Mouse (Mus musculus) liver, embryonic 12.5 days (tissue): ENCODE measurements around the gene Gm49486. TPM values are rescaled to one million over a fixed set of nuclear protein-coding genes. Genes with fewer than 3 reads are reported as not detected.

Source experiments
- ATAC-seq: fragments of 200-750 bp; cut with Nextera tagmentation; 2 replicates; pipeline ENCODE4 v1.8.0; 2017; ENCODE audit warnings: moderate number of reproducible peaks, mild to moderate bottlenecking, moderate library complexity
- H3K27ac ChIP-seq: fragments of 300-500 bp; sonication (generic); 2 replicates; pipeline ENCODE4 v1.5.1; 2016; ENCODE audit warnings: mild to moderate bottlenecking
- H3K27me3 ChIP-seq: fragments of 300-500 bp; sonication (generic); replicated peaks from 2 replicates; pipeline ENCODE4 v1.6.1; 2016; ENCODE audit warnings: mild to moderate bottlenecking, moderate library complexity
- H3K36me3 ChIP-seq: fragments of 300-500 bp; sonication (generic); 2 replicates; pipeline ENCODE4 v1.6.1; 2016; ENCODE audit warnings: mild to moderate bottlenecking, moderate library complexity
- H3K4me1 ChIP-seq: fragments of 300-500 bp; sonication (generic); 2 replicates; pipeline ENCODE4 v1.6.1; 2016
- H3K4me2 ChIP-seq: fragments of 300-500 bp; sonication (generic); 2 replicates; pipeline ENCODE4 v1.6.1; 2016; ENCODE audit warnings: mild to moderate bottlenecking, moderate library complexity
- H3K4me3 ChIP-seq: fragments of 300-500 bp; sonication (generic); 2 replicates; pipeline ENCODE4 v1.5.1; 2016; ENCODE audit warnings: mild to moderate bottlenecking, moderate library complexity
- H3K9ac ChIP-seq: fragments of 300-500 bp; sonication (generic); 2 replicates; pipeline ENCODE4 v1.6.1; 2016; ENCODE audit warnings: mild to moderate bottlenecking, moderate library complexity
- H3K9me3 ChIP-seq: fragments of 300-500 bp; sonication (generic); replicated peaks from 2 replicates; pipeline ENCODE4 v1.6.1; 2016; ENCODE audit warnings: mild to moderate bottlenecking, moderate library complexity
- WGBS: fragments of 180-500 bp; shearing (Covaris S2); methylation state at CpG from one replicate; pipeline ENCODE4 v1.1.7; 2016; ENCODE audit not compliant: insufficient replicate concordance; 5-methylcytosine and 5-hydroxymethylcytosine counted together
- polyA plus RNA-seq: library from polyadenylated mRNA; unstranded; fragments of >200 nt; fragmentation: Nextera tagmentation; extraction: Ambion mirVana; gene quantifications from 2 replicates; pipeline ENCODE4 v1.2.1, GENCODE M21; 2016

The Gm49486 gene
- polyA plus RNA-seq, 1 experiment from 2014 or later = 0.07 TPM

DNA sequence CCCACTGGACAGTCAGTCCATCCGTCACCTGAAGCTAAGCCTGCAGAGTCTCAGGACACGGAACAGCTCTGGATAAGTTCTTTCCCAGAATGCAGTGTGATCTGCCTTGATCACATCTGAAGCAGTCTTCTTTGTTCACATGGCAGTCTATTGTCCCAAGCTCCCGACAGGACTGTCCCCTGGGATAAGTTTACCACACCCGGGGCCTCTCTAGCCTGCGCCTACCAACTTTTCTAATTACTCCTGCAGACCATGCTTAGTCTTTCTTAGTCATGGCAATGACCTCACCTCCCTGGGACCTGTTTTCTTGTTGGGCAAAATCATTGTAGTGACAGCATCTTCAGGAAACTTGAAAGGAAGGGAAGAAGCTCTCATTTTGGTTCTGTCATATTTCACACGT lies 8.8 kb downstream of the Gm49486 start:
- Histone ChIP-seq H3K4me3 (no peak overlapping the region), H3K9me3 (no peaks in the 10 kb centered on the region), H3K27me3 (no peaks in the 10 kb centered on the region), H3K4me2 (no peak overlapping the region), H3K9ac (no peak overlapping the region), H3K36me3 (peaks cover 82% of the 10 kb centered on the region), H3K27ac (no peak overlapping the region), H3K4me1 (no peaks in the 10 kb centered on the region)
- 79% methylated on average over 6 of the region's 6 CpGs for WGBS
- ATAC-seq = no peak

DNA sequence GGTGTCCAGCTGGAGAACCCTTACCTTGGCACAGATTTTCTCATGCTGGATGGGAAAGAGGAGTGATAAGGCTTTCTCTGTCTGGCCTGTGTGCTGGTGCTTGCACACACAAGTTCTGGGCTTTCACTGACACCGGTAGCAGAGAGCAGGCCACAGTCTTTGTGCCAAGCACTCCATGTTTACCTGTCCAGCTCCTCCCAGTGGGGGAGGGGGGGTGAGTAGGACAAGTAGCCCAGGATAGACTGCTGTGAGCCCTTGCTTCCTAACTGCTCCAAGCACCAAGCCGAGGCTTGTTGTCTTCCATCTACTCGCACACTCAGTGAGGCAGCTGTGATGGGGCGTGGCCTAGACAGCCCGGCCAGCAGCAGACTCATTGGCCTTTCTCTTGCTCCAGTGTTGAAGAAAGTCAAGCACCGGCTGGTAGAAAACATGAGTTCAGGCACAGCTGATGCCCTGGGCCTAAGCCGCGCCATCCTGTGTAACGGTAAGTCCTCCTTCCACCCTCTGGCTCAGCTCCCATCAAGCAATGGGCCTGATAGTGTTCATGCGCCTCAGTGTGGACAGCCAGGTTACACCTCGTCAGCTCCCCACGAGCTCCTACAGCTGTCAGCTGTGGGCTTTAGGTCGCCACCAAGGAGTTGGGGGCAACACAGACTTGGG lies 13.5 kb downstream of the Gm49486 start:
- Histone ChIP-seq H3K36me3 (peaks cover 84% of the 10 kb centered on the region), H3K4me2 (no peak overlapping the region), H3K9me3 (no peaks in the 10 kb centered on the region), H3K9ac (no peak overlapping the region), H3K4me1 (peaks cover 5% of the 10 kb centered on the region), H3K4me3 (no peak overlapping the region), H3K27me3 (no peaks in the 10 kb centered on the region), H3K27ac (no peak overlapping the region)
- WGBS = 76% methylated on average over 13 of the region's 13 CpGs
- ATAC-seq = peak; percentile 52

DNA sequence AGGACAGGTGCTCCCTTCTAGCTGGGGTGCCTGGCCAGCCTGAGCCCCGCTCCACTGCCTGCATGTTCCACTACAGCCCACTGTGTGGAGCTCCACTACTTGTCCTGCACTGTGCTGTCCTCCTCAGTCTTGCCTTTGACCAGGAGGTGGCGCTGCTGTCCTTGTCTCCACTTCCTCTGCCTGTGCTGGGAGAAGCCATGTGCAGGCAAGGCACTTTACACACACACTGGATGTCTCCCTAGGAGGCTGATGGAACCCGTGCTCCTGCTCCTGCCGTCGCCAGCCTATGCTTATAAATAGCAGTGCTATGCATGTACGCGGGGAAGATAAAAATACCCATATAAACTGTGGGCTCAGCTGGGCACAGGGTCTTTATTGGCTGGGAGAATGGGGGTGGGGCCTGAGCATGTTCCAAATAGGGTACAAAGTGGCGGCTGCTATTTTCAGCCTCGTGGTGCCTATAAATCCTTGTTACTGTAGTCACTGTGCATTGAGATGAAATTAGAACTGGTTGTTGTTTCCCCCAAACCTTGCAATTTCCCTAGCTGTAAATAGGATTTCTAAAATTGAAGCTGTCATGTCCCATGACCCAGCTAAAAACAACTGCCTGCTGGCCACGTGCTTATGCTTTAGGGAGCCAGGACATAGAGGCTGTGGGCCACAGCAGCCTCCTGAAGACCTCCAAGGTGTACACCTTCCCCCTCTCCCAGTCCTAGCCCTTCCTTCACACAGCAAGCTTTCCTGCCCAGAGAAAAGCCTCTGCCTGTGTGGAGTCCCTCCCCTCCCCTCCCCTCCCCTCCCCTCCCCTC lies 14.2 kb downstream of the Gm49486 start:
- no peak overlapping the region for H3K27ac ChIP-seq
- H3K4me2 ChIP-seq = no peak overlapping the region
- WGBS = 15% methylated on average over 10 of the region's 10 CpGs

DNA sequence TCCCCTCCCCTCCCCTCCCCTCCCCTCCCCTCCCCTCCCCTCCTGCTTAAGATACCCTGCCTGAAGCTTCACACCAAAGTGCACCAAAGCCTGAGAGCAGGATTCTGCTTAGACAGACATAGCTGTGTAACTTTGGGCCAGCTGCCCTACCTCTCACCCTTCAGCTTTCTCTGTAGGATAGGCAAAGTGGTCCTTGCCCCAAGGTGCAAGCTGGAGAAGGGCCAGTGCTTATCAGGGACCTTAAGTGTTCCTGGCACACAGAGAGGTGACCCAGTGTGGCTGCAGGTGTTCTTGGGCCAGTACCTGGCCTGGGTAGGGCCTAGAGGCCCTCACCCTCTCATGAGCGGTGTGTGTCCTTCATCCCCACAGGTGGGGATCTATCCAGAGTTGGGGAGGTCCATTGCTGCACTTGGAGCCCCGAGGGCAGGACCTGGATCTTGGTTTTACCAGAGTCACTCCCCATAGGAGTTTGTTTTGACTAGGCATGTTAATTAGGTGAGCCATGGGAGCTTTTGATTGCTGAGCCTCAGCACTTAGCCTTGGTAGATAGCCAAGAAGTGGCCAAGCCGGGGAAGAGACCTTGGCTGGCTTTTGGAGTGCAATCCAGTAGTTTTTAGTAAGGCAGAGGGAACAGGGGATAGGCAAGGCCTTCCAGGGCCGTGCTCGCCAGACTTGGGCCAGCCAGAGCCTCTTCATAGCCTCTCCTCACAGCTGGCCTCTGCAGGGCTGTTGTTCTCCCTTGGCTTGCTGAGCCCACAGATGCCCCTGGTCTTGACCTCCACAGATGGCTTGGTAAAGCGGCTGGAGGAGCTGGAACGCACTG lies 15.1 kb downstream of the Gm49486 start:
- Histone ChIP-seq H3K4me1 (peaks cover 5% of the 10 kb centered on the region), H3K4me3 (no peak overlapping the region), H3K27me3 (no peaks in the 10 kb centered on the region), H3K9ac (no peak overlapping the region), H3K27ac (no peak overlapping the region), H3K36me3 (peaks cover 82% of the 10 kb centered on the region), H3K4me2 (no peak overlapping the region), H3K9me3 (no peaks in the 10 kb centered on the region)
- WGBS = 67% methylated on average over 7 of the region's 7 CpGs
- ATAC-seq = no peak

More for the DNA sequence above, 14.2 kb downstream of the Gm49486 start:
- H3K9ac ChIP-seq = no peak overlapping the region
- no peaks in the 10 kb centered on the region for H3K27me3 ChIP-seq
- peaks cover 82% of the 10 kb centered on the region for H3K36me3 ChIP-seq
- no peaks in the 10 kb centered on the region for H3K9me3 ChIP-seq
- peak; percentile 91 for ATAC-seq
- H3K4me3 ChIP-seq = no peak overlapping the region
- peaks cover 5% of the 10 kb centered on the region for H3K4me1 ChIP-seq

DNA sequence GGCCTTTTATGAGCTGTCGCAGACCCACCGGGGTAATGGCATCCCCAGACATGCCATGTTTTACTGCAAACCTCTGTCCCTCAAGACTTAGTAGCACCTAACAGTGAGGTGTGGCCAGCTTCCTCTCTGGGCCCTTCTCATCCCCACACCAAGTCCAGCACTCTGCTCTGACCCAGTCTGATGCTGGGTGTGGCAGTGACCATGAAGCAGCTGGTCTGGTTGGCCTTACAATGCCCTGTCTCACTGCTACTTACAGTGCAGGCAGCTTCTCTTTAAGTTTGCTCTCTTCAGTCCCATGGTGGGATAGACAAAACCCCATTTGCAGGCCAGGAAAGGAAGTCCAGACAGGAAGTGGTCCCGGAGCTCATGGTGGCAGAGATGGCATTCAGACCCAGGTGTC lies 16.1 kb downstream of the Gm49486 start:
- H3K9me3 ChIP-seq = no peaks in the 10 kb centered on the region
- no peak overlapping the region for H3K27ac ChIP-seq
- peaks cover 5% of the 10 kb centered on the region for H3K27me3 ChIP-seq
- H3K4me3 ChIP-seq = no peak overlapping the region
- no peak overlapping the region for H3K9ac ChIP-seq
- peaks cover 71% of the 10 kb centered on the region for H3K36me3 ChIP-seq
- 77% methylated on average over 3 of the region's 3 CpGs for WGBS
- ATAC-seq = no peak
- no peak overlapping the region for H3K4me2 ChIP-seq
- H3K4me1 ChIP-seq = peaks cover 5% of the 10 kb centered on the region

- H3K9ac ChIP-seq = no peak overlapping the region
- H3K27ac ChIP-seq = no peak overlapping the region
- no peak overlapping the region for H3K4me3 ChIP-seq
- no peak for ATAC-seq
- no peaks in the 10 kb centered on the region for H3K9me3 ChIP-seq
- 0 out of 2 replicates have a peak, but pooled peaks cover 5% of the 10 kb centered on the region for H3K4me1 ChIP-seq
- 62% methylated on average over 2 of the region's 2 CpGs for WGBS
- H3K27me3 ChIP-seq = peaks cover 54% of the 10 kb centered on the region
- no peak overlapping the region for H3K4me2 ChIP-seq
- peaks cover 37% of the 10 kb centered on the region for H3K36me3 ChIP-seq
Observed at GRCm38 (mm10) chr15:79250236-79250635, 21.0 kb downstream of the Gm49486 start.

GRCm38 (mm10) chr15:79251168-79251567 lies 22.0 kb downstream of the Gm49486 start:
- ATAC-seq = no peak
- 35% methylated on average over 7 of the region's 7 CpGs for WGBS
- Histone ChIP-seq H3K4me1 (0 out of 2 replicates have a peak, but pooled peaks cover 5% of the 10 kb centered on the region), H3K9ac (no peak overlapping the region), H3K27ac (no peak overlapping the region), H3K27me3 (peaks cover 61% of the 10 kb centered on the region), H3K9me3 (no peaks in the 10 kb centered on the region), H3K4me2 (no peak overlapping the region), H3K36me3 (peaks cover 27% of the 10 kb centered on the region), H3K4me3 (no peak overlapping the region)

DNA sequence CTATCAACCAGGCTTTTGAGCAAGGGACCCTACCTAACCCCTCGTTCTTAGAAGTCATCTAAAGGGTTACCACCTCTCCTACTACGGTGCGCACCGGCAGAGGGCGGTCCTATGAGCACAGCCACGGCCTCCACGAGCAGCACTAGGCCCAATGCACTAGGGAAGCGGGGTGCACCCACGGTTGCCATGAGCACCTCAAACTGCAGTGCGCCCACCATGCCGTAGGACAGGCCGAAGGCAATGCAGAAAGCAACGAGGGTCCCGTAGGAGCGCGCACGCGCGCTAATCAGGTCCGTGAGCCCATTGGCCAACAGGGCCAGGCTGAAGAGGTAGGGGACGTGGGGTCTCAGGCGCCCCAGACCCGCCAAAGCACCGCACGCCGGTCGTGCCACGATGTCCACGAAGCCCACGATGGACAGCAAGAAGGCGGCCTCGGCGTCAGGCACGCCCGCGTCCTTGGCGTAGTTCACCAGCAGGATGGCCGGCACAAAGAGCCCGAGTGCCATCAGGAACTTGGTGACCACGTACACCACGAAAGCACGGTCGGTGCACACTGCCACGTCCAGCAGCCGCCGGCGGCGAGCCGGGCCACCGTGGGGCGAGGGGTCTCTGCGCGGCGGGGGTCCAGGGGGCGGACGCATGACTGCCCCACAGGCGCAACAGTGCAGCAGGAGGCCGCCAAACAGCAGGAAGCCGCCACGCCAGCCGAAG lies 22.7 kb downstream of the Gm49486 start:
- Histone ChIP-seq H3K9me3 (no peaks in the 10 kb centered on the region), H3K36me3 (peaks cover 20% of the 10 kb centered on the region), H3K4me1 (0 out of 2 replicates have a peak, but pooled peaks cover 5% of the 10 kb centered on the region), H3K27ac (no peak overlapping the region), H3K9ac (0 out of 2 replicates have a peak overlapping the region, but pooled peaks have one; percentile 2), H3K4me2 (peak overlapping the region; percentile 50), H3K27me3 (peaks cover 61% of the 10 kb centered on the region), H3K4me3 (peak overlapping the region; percentile 32)
- WGBS = 5% methylated on average over 61 of the region's 61 CpGs
- no peak for ATAC-seq

GRCm38 (mm10) chr15:79252580-79252979 lies 23.4 kb downstream of the Gm49486 start:
- peak overlapping the region; percentile 32; the same call in 1 of the 2 replicates for H3K4me3 ChIP-seq
- peaks cover 14% of the 10 kb centered on the region for H3K36me3 ChIP-seq
- H3K9ac ChIP-seq = 0 out of 2 replicates have a peak overlapping the region, but pooled peaks have one; percentile 2
- H3K27me3 ChIP-seq = peaks cover 64% of the 10 kb centered on the region
- 29% methylated on average over 24 of the region's 24 CpGs for WGBS
- 0 out of 2 replicates have a peak, but pooled peaks cover 5% of the 10 kb centered on the region for H3K4me1 ChIP-seq
- no peaks in the 10 kb centered on the region for H3K9me3 ChIP-seq
- H3K4me2 ChIP-seq = peak overlapping the region; percentile 50
- no peak for ATAC-seq
- no peak overlapping the region for H3K27ac ChIP-seq

DNA sequence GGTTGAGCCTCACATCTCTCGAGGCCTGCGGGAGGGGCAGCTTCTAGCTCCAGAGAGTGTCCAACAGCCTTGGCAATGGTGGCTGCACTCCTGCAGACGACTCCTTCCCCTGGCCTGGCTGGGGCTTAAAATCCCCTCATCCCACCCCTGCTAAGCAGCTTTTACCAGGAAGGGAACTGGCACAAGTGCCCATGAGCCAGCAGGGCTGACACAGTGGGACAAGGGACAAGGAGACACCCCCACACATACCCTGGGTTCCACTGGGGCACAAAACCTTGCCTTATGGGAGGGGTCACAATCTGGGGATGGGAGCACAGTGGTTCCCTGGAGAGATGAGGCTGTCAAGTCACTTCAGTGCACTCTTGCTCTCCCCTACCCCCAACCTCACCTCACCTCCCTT lies 25.5 kb downstream of the Gm49486 start, which contains the start of gene Slc16a8:
TSS of gene Slc16a8 (minus strand) at position 101 of the 400 bp plus-strand sequence.
- Histone ChIP-seq H3K36me3 (no peaks in the 10 kb centered on the region), H3K9ac (no peak within 1 kb of the TSS), H3K27ac (no peak within 1 kb of the TSS), H3K4me2 (no peak within 1 kb of the TSS), H3K27me3 (peaks cover 84% of the 10 kb centered on the region), H3K4me1 (0 out of 2 replicates have a peak, but pooled peaks cover 5% of the 10 kb centered on the region), H3K9me3 (no peaks in the 10 kb centered on the region), H3K4me3 (no peak within 1 kb of the TSS)
- no peak for ATAC-seq
- WGBS = 21% methylated on average over 3 of the region's 3 CpGs

- Histone ChIP-seq H3K4me2 (no peak overlapping the region), H3K4me1 (peaks cover 14% of the 10 kb centered on the region), H3K27me3 (peaks cover 86% of the 10 kb centered on the region), H3K9me3 (no peaks in the 10 kb centered on the region), H3K4me3 (no peak overlapping the region), H3K27ac (no peak overlapping the region), H3K9ac (no peak overlapping the region), H3K36me3 (no peaks in the 10 kb centered on the region)
- no peak for ATAC-seq
- WGBS = 25% methylated on average over 17 of the region's 17 CpGs
Observed at GRCm38 (mm10) chr15:79258521-79258920, 29.3 kb downstream of the Gm49486 start.
